Mouse (Mus musculus) ES-E14 (cell line): ENCODE data around the gene Cbx8.

Source experiments
- HCFC1 ChIP-seq: IDR thresholded peaks from 2 replicates; pipeline ENCODE4 v1.6.1; 2012; ENCODE audit warnings: low read length, inconsistent platforms, borderline replicate concordance; ENCODE audit not compliant: insufficient read depth
- ZC3H11A ChIP-seq: IDR thresholded peaks from 2 replicates; pipeline ENCODE4 v1.6.1; 2012; ENCODE audit warnings: low read depth, mild to moderate bottlenecking, inconsistent platforms, low read length, borderline replicate concordance

DNA sequence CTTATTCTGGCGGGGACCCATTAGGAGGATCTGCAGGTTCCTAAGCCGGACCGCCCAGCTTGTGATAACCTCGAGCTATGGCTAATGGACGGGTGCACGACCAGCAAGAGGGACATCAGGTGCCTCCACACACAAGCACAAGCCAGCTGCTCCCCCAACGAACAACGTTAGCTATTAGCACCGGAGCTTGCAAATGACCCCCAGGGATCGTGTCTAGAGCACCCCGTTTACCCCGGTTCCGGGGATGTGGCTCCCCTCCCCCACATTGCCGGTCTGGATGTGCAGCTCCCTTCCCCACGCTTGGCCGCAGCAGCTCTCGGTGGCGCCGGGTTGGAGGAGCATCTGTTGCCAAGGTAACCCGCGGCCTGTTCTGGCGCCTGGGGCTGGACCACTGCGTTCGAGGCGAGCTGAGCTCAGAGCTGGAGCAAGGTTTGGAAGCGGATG lies 41.4 kb downstream of the Cbx8 start:
- TF ChIP-seq ZC3H11A (no peak), HCFC1 (no peak)
